Mouse (Mus musculus): ENCODE measurements around the gene Ccdc40. TPM values are rescaled to one million over a fixed set of nuclear protein-coding genes. Genes with fewer than 3 reads are reported as not detected.
"Not testable (repeated sequence)": the region's sequence is repeated elsewhere in the genome, so short reads cannot be mapped to it uniquely, and the experiment has no call there.

The Ccdc40 gene
- polyA plus RNA-seq, 1 experiment from 2014 or later: 16.5 TPM

GRCm38 (mm10) chr11:119245543-119245942, 17.2 kb downstream of the Ccdc40 start:
- H3K4me3 ChIP-seq (ENCODE audit: low read length); H3K27me3 ChIP-seq (replicated peaks; ENCODE audit: control insufficient read depth, insufficient read depth, low read length); H3K36me3 ChIP-seq (ENCODE audit: control insufficient read depth, insufficient read depth, low read length); H3K27ac ChIP-seq (ENCODE audit: low read depth, low read length); H3K9ac ChIP-seq (ENCODE audit: low read depth, low read length); ATAC-seq; H3K9me3 ChIP-seq (ENCODE audit: control insufficient read depth, low read length); H3K4me2 ChIP-seq (ENCODE audit: low read length); H3K4me1 ChIP-seq (ENCODE audit: control insufficient read depth, insufficient read depth, low read depth, low read length): not testable (repeated sequence)
- 96% methylated on average over 6 of the region's 6 CpGs for WGBS

- Histone ChIP-seq H3K36me3 (ENCODE audit: control insufficient read depth, insufficient read depth, low read length) (no peaks in the 10 kb centered on the region), H3K4me3 (ENCODE audit: low read length) (no peak overlapping the region), H3K4me2 (ENCODE audit: low read length) (no peak overlapping the region), H3K27ac (ENCODE audit: low read depth, low read length) (no peak overlapping the region), H3K9me3 (ENCODE audit: control insufficient read depth, low read length) (no peaks in the 10 kb centered on the region), H3K27me3 (replicated peaks; ENCODE audit: control insufficient read depth, insufficient read depth, low read length) (no peaks in the 10 kb centered on the region), H3K9ac (ENCODE audit: low read depth, low read length) (no peak overlapping the region), H3K4me1 (ENCODE audit: control insufficient read depth, insufficient read depth, low read depth, low read length) (peaks cover 13% of the 10 kb centered on the region)
- 40% methylated on average over 6 of the region's 6 CpGs for WGBS
- ATAC-seq: no peak
These were observed 20.6 kb downstream of the Ccdc40 start for GRCm38 (mm10) chr11:119249011-119249410.

- WGBS: 69% methylated on average over 17 of the region's 17 CpGs
- Histone ChIP-seq H3K9ac (ENCODE audit: low read depth, low read length) (no peak overlapping the region), H3K4me3 (ENCODE audit: low read length) (no peak overlapping the region), H3K27me3 (replicated peaks; ENCODE audit: control insufficient read depth, insufficient read depth, low read length) (no peaks in the 10 kb centered on the region), H3K4me1 (ENCODE audit: control insufficient read depth, insufficient read depth, low read depth, low read length) (peaks cover 13% of the 10 kb centered on the region), H3K9me3 (ENCODE audit: control insufficient read depth, low read length) (no peaks in the 10 kb centered on the region), H3K36me3 (ENCODE audit: control insufficient read depth, insufficient read depth, low read length) (no peaks in the 10 kb centered on the region), H3K4me2 (ENCODE audit: low read length) (no peak overlapping the region), H3K27ac (ENCODE audit: low read depth, low read length) (no peak overlapping the region)
- no peak for ATAC-seq
These were observed 22.6 kb downstream of the Ccdc40 start for GRCm38 (mm10) chr11:119250998-119251397.

- Histone ChIP-seq H3K9ac (ENCODE audit: low read depth, low read length) (peak overlapping the region; percentile 52), H3K27ac (ENCODE audit: low read depth, low read length) (no peak overlapping the region), H3K4me1 (ENCODE audit: control insufficient read depth, insufficient read depth, low read depth, low read length) (peaks cover 13% of the 10 kb centered on the region), H3K4me2 (ENCODE audit: low read length) (peak overlapping the region; percentile 57), H3K4me3 (ENCODE audit: low read length) (peak overlapping the region; percentile 36), H3K36me3 (ENCODE audit: control insufficient read depth, insufficient read depth, low read length) (no peaks in the 10 kb centered on the region), H3K27me3 (replicated peaks; ENCODE audit: control insufficient read depth, insufficient read depth, low read length) (no peaks in the 10 kb centered on the region), H3K9me3 (ENCODE audit: control insufficient read depth, low read length) (no peaks in the 10 kb centered on the region)
- 7% methylated on average over 22 of the region's 22 CpGs for WGBS
- ATAC-seq: peak; percentile 83
These were observed 24.6 kb downstream of the Ccdc40 start for GRCm38 (mm10) chr11:119252854-119253541.

GRCm38 (mm10) chr11:119256557-119256956, 28.2 kb downstream of the Ccdc40 start:
- H3K4me2 ChIP-seq (ENCODE audit: low read length); H3K27ac ChIP-seq (ENCODE audit: low read depth, low read length); H3K9ac ChIP-seq (ENCODE audit: low read depth, low read length); H3K27me3 ChIP-seq (replicated peaks; ENCODE audit: control insufficient read depth, insufficient read depth, low read length); H3K36me3 ChIP-seq (ENCODE audit: control insufficient read depth, insufficient read depth, low read length); ATAC-seq; H3K9me3 ChIP-seq (ENCODE audit: control insufficient read depth, low read length); H3K4me3 ChIP-seq (ENCODE audit: low read length): not testable (repeated sequence)
- WGBS: 87% methylated on average over 5 of the region's 5 CpGs
- H3K4me1 ChIP-seq (ENCODE audit: control insufficient read depth, insufficient read depth, low read depth, low read length): peaks cover 13% of the 10 kb centered on the region

- Histone ChIP-seq H3K27me3 (replicated peaks; ENCODE audit: control insufficient read depth, insufficient read depth, low read length) (no peaks in the 10 kb centered on the region), H3K4me1 (ENCODE audit: control insufficient read depth, insufficient read depth, low read depth, low read length) (peaks cover 4% of the 10 kb centered on the region), H3K9me3 (ENCODE audit: control insufficient read depth, low read length) (no peaks in the 10 kb centered on the region), H3K4me2 (ENCODE audit: low read length) (peak overlapping the region; percentile 55), H3K4me3 (ENCODE audit: low read length) (peak overlapping the region; percentile 32), H3K36me3 (ENCODE audit: control insufficient read depth, insufficient read depth, low read length) (no peaks in the 10 kb centered on the region), H3K27ac (ENCODE audit: low read depth, low read length) (peak overlapping the region; percentile 71), H3K9ac (ENCODE audit: low read depth, low read length) (peak overlapping the region; percentile 49)
- WGBS: 59% methylated on average over 9 of the region's 9 CpGs
- 0 out of 2 replicates have a peak, but pooled peaks have one; percentile 4 for ATAC-seq
These were observed 29.8 kb downstream of the Ccdc40 start for GRCm38 (mm10) chr11:119258216-119258571.

- H3K9ac ChIP-seq (ENCODE audit: low read depth, low read length): peak overlapping the region; percentile 49
- 62% methylated on average over 23 of the region's 23 CpGs for WGBS
- peak; percentile 77 for ATAC-seq
- no peaks in the 10 kb centered on the region for H3K4me1 ChIP-seq (ENCODE audit: control insufficient read depth, insufficient read depth, low read depth, low read length)
- H3K27ac ChIP-seq (ENCODE audit: low read depth, low read length): peak overlapping the region; percentile 71
- peak overlapping the region; percentile 32 for H3K4me3 ChIP-seq (ENCODE audit: low read length)
- H3K4me2 ChIP-seq (ENCODE audit: low read length): peak overlapping the region; percentile 55
- H3K9me3 ChIP-seq (ENCODE audit: control insufficient read depth, low read length): no peaks in the 10 kb centered on the region
- H3K27me3 ChIP-seq (replicated peaks; ENCODE audit: control insufficient read depth, insufficient read depth, low read length): no peaks in the 10 kb centered on the region
- no peaks in the 10 kb centered on the region for H3K36me3 ChIP-seq (ENCODE audit: control insufficient read depth, insufficient read depth, low read length)
These were observed 30.4 kb downstream of the Ccdc40 start for GRCm38 (mm10) chr11:119258572-119259322.

- no peaks in the 10 kb centered on the region for H3K9me3 ChIP-seq (ENCODE audit: control insufficient read depth, low read length)
- no peak overlapping the region for H3K27ac ChIP-seq (ENCODE audit: low read depth, low read length)
- no peak overlapping the region for H3K4me2 ChIP-seq (ENCODE audit: low read length)
- H3K9ac ChIP-seq (ENCODE audit: low read depth, low read length): no peak overlapping the region
- no peaks in the 10 kb centered on the region for H3K36me3 ChIP-seq (ENCODE audit: control insufficient read depth, insufficient read depth, low read length)
- H3K4me1 ChIP-seq (ENCODE audit: control insufficient read depth, insufficient read depth, low read depth, low read length): no peaks in the 10 kb centered on the region
- WGBS: 93% methylated on average over 8 of the region's 8 CpGs
- H3K4me3 ChIP-seq (ENCODE audit: low read length): no peak overlapping the region
- H3K27me3 ChIP-seq (replicated peaks; ENCODE audit: control insufficient read depth, insufficient read depth, low read length): no peaks in the 10 kb centered on the region
- no peak for ATAC-seq
These were observed 31.6 kb downstream of the Ccdc40 start for GRCm38 (mm10) chr11:119259977-119260376.

GRCm38 (mm10) chr11:119264413-119264812, 36.0 kb downstream of the Ccdc40 start:
- 95% methylated on average over 13 of the region's 13 CpGs for WGBS

More at GRCm38 (mm10) chr11:119264413-119264812, 36.0 kb downstream of the Ccdc40 start:
- H3K4me3 ChIP-seq (ENCODE audit: low read length): no peak overlapping the region
- no peak overlapping the region for H3K4me2 ChIP-seq (ENCODE audit: low read length)
- no peak overlapping the region for H3K9ac ChIP-seq (ENCODE audit: low read depth, low read length)
- no peaks in the 10 kb centered on the region for H3K27me3 ChIP-seq (replicated peaks; ENCODE audit: control insufficient read depth, insufficient read depth, low read length)
- H3K9me3 ChIP-seq (ENCODE audit: control insufficient read depth, low read length): no peaks in the 10 kb centered on the region
- no peak overlapping the region for H3K27ac ChIP-seq (ENCODE audit: low read depth, low read length)
- H3K36me3 ChIP-seq (ENCODE audit: control insufficient read depth, insufficient read depth, low read length): no peaks in the 10 kb centered on the region
- no peak for ATAC-seq
- peaks cover 14% of the 10 kb centered on the region for H3K4me1 ChIP-seq (ENCODE audit: control insufficient read depth, insufficient read depth, low read depth, low read length)

Measured in hindbrain, embryonic 16.5 days (tissue).